Mouse (Mus musculus) small intestine, adult 2 months (tissue): Measurements from ENCODE around the gene Cmtm2a. TPM values are rescaled to one million over a fixed set of nuclear protein-coding genes. Genes with fewer than 3 reads are reported as not detected.

Experiments used
- H3K27ac ChIP-seq: fragments of 200-500 bp; 2 replicates; pipeline ENCODE4 v1.5.1; 2012; ENCODE audit warnings: low read depth, low read length, control low read depth, inconsistent platforms; ENCODE audit not compliant: insufficient read depth
- H3K27me3 ChIP-seq: fragments of 200-500 bp; 2 replicates; pipeline ENCODE4 v1.6.1; 2012; ENCODE audit warnings: mild to moderate bottlenecking, moderate library complexity, low read length, inconsistent platforms; ENCODE audit not compliant: control insufficient read depth, insufficient read depth
- H3K36me3 ChIP-seq: fragments of 200-500 bp; 2 replicates; pipeline ENCODE4 v1.6.1; 2012; ENCODE audit warnings: mild to moderate bottlenecking, low read length, control low read depth, inconsistent platforms; ENCODE audit not compliant: control insufficient read depth, insufficient read depth
- H3K4me1 ChIP-seq: fragments of 200-500 bp; 2 replicates; pipeline ENCODE4 v1.6.1; 2012; ENCODE audit warnings: low read length, inconsistent platforms, mixed read lengths; ENCODE audit not compliant: control insufficient read depth, insufficient read depth, insufficient read length
- H3K4me3 ChIP-seq: fragments of 200-500 bp; 2 replicates; pipeline ENCODE4 v1.5.1; 2012; ENCODE audit warnings: low read depth, mild to moderate bottlenecking, control low read depth, inconsistent platforms, low read length, moderate library complexity
- CTCF ChIP-seq: fragments of 200-500 bp; IDR thresholded peaks from 2 replicates; pipeline ENCODE4 v1.5.1; 2012; ENCODE audit warnings: low read depth, mild to moderate bottlenecking, control low read depth, inconsistent platforms, low read length, moderate library complexity, mixed read lengths; ENCODE audit not compliant: insufficient replicate concordance, insufficient read length; ENCODE audit errors: extremely low read depth
- POLR2A ChIP-seq: fragments of 200-500 bp; IDR thresholded peaks from 2 replicates; pipeline ENCODE4 v1.6.1; 2012; ENCODE audit warnings: low read depth, mild to moderate bottlenecking, control low read depth, inconsistent platforms, low read length, moderate library complexity
- WGBS: fragments of 180-500 bp; shearing (Covaris S2); methylation state at CpG from one replicate; pipeline ENCODE4 v1.1.7; 2018; 5-methylcytosine and 5-hydroxymethylcytosine counted together
- polyA plus RNA-seq: library from polyadenylated mRNA; depleted of rRNA; stranded (reverse); fragments of >200 nt; gene quantifications from 2 replicates; pipeline ENCODE4 v1.2.3, GENCODE M21; 2012; rRNA removed

The Cmtm2a gene
- polyA plus RNA-seq, 1 experiment = not detected

DNA sequence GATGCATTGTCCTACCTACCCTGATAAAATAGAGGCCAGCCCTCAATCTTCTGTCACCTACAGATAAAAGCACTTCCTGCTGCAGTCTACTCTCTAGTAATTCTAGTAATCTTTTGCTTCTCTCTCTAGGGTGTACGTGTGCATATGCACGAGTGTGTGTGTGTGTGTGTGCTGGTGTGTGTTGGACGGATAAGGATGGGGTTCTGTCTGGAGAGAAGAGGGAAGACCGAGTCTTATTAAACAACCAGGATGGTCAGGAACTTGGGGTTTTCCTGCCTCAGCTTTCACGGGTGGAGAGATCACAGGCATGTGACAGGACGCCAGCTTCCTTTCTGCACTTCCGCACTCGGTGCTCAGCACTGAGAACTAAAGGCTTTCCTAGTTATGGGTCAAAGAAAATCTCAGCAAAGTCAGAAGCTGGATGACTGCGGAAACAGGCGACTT lies 53.5 kb downstream of the Cmtm2a start:
- TF ChIP-seq POLR2A = no peak
- no peak for TF ChIP-seq CTCF
- H3K4me1 ChIP-seq = no peaks in the 10 kb centered on the region
- no peak overlapping the region for H3K4me3 ChIP-seq
- no peak overlapping the region for H3K27ac ChIP-seq
- H3K36me3 ChIP-seq = peaks cover 9% of the 10 kb centered on the region; the same call in 1 of the 2 replicates
- H3K27me3 ChIP-seq = peaks cover 22% of the 10 kb centered on the region
- WGBS = 76% methylated on average over 10 of the region's 10 CpGs

DNA sequence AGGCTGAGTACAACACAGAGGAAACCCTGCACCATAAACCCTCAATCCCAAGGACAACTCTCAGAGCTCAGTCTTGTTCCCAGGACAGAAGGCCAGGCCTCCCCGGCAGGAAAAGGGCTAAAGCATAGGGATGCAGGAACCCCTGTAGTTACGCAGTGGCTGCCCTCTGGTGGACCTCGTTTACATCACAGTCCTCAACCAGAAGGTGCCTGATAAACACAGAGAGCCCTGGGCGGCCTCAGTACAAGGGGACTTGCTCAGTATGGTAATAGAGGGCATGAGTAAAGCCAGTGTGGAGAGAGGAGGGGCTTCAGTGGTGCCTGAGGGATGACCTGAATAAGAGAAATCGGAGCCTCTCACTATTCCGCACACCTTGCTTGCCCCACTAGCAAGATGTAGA lies 58.4 kb downstream of the Cmtm2a start:
- Histone ChIP-seq H3K27ac (no peak overlapping the region), H3K27me3 (peaks cover 10% of the 10 kb centered on the region; the same call in 1 of the 2 replicates), H3K36me3 (peaks cover 9% of the 10 kb centered on the region; the same call in 1 of the 2 replicates), H3K4me1 (no peaks in the 10 kb centered on the region), H3K4me3 (no peak overlapping the region)
- TF ChIP-seq POLR2A (no peak), CTCF (no peak)
- WGBS = 82% methylated on average over 6 of the region's 6 CpGs

DNA sequence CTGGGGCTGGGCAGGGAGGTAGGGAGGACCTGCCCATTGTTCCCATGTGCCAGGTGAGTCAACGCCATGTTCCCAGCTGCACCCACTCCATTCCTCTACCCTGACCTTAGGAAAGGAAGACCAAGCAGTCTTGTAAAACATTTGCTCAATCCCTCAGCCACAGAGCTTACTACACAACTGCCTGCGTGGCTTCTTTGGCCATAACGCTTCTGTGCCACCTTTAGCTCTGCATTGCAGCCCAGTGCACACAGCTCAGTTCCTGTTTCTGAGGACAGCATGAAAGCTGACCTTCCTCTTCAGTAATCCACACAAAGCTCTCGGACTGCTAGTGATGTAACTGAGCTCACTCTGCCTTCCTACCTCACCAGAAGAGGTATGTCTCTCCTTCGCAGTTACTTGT lies 60.1 kb downstream of the Cmtm2a start:
- Histone ChIP-seq H3K27me3 (peaks cover 9% of the 10 kb centered on the region; the same call in 1 of the 2 replicates), H3K36me3 (peaks cover 12% of the 10 kb centered on the region; the same call in 1 of the 2 replicates), H3K4me1 (no peaks in the 10 kb centered on the region), H3K4me3 (no peak overlapping the region), H3K27ac (no peak overlapping the region)
- no peak for TF ChIP-seq CTCF
- TF ChIP-seq POLR2A = no peak
- WGBS = 90% methylated on average over 5 of the region's 5 CpGs

DNA sequence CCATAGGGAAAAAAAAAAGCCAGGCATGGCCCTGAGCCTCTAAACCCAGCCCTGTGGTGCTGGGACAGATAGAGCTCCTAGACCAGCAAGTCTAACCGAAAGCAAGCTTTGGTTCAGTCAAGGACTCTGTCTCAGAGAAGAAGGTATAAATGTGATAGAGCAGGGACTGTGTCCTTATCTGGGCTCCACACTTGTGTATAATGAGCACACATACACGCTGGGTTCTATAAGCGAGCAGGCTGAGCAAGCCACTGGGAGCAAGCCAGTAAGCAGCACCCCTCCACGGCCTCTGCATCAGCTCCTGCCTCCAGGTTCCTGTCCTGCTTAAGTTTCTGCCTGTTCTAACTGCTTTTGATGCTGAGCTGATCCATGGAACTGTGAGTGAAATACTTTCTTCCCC lies 60.9 kb downstream of the Cmtm2a start:
- TF ChIP-seq POLR2A = no peak
- no peak for TF ChIP-seq CTCF
- 98% methylated on average over 4 of the region's 4 CpGs for WGBS
- peaks cover 3% of the 10 kb centered on the region; the same call in 1 of the 2 replicates for H3K27me3 ChIP-seq
- H3K4me3 ChIP-seq = no peak overlapping the region
- peaks cover 14% of the 10 kb centered on the region; the same call in 1 of the 2 replicates for H3K36me3 ChIP-seq
- H3K4me1 ChIP-seq = no peaks in the 10 kb centered on the region
- no peak overlapping the region for H3K27ac ChIP-seq

Other genes starting within 250 kb of the Cmtm2a start
- gene Cdh5, start 191.6 kb downstream of the Cmtm2a start, polyA plus RNA-seq = 6.5 and 13.2 TPM in 2 replicates
- gene Bean1, start 122.7 kb downstream of the Cmtm2a start, polyA plus RNA-seq = 3.0 and 7.4 TPM in 2 replicates
- gene Tk2, start 44.6 kb downstream of the Cmtm2a start, polyA plus RNA-seq = 5.3 and 5.6 TPM in 2 replicates
- gene Cklf, start 42.3 kb downstream of the Cmtm2a start, polyA plus RNA-seq = 0.94 and 1.0 TPM in 2 replicates
- gene Gm45711, start 16.9 kb upstream of the Cmtm2a start, polyA plus RNA-seq = not detected in 2 replicates
- gene Cmtm1, start 17.0 kb upstream of the Cmtm2a start, polyA plus RNA-seq = 0.13 TPM in 1 of 2 replicates, not detected in the other
- not detected in 2 replicates for gene Gm11020, start 28.4 kb upstream of the Cmtm2a start, polyA plus RNA-seq
- not detected in 2 replicates for gene Cmtm2b, start 29.0 kb upstream of the Cmtm2a start, polyA plus RNA-seq
- gene Cmtm3, start 46.2 kb upstream of the Cmtm2a start, polyA plus RNA-seq = 21.3 and 23.8 TPM in 2 replicates
- 13.0 and 25.6 TPM in 2 replicates for gene Cmtm4, start 102.6 kb upstream of the Cmtm2a start, polyA plus RNA-seq
- 3.9 and 4.4 TPM in 2 replicates for gene Dync1li2, start 149.9 kb upstream of the Cmtm2a start, polyA plus RNA-seq
- 0.06 TPM in 1 of 2 replicates, not detected in the other for gene Terb1, start 216.7 kb upstream of the Cmtm2a start, polyA plus RNA-seq
- gene Nae1, start 241.5 kb upstream of the Cmtm2a start, polyA plus RNA-seq = 1.4 and 3.0 TPM in 2 replicates
- gene Car7, start 241.5 kb upstream of the Cmtm2a start, polyA plus RNA-seq = 0.98 and 2.1 TPM in 2 replicates